Mouse (Mus musculus): ENCODE data around the gene Prph2. TPM values are rescaled to one million over a fixed set of nuclear protein-coding genes. Genes with fewer than 3 reads are reported as not detected.

Prph2 gene
- total RNA-seq, 2 experiments from 2014 or later, result not detected

DNA sequence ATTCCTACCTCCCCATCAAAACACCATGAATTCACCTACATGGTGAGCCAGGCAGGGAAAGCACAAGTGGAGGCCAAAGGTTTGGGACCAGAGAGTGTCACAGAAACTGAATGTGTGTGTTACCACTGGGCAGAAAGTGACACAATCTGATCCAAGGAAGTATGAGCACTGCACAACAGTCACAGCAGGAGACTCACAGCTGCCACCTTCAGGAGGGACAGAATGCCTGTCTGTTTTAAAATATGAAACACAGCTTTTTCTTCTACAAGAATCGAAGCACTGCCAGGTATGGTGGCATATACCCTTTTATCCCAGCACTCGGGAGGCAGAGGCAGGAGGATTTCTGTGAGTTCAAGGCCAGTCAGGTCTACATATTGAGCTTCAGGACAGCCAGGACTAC lies 47.8 kb downstream of the Prph2 start:
- ATAC-seq (ENCODE audit: poor library complexity, severe bottlenecking), result no peak

DNA sequence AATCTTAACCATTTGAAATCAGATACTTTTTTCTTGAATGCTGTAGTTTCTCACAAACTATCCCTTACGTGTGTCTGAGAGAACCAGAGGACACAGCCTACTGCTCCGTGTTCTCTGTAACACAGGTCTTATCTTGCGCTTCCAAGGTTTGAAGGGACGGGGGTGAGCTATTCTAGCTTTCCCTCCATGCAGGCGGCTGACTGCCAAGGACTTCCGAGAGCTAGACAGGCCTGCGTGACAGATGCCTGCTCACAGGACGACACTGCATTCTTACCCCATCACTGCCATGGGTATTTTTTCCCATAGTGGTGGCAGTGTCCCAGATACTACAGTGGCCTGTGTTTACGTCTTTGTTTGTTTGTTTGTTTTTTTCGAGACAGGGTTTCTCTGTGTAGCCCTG lies 50.0 kb downstream of the Prph2 start:
- ATAC-seq (ENCODE audit: poor library complexity, severe bottlenecking), result no peak

DNA sequence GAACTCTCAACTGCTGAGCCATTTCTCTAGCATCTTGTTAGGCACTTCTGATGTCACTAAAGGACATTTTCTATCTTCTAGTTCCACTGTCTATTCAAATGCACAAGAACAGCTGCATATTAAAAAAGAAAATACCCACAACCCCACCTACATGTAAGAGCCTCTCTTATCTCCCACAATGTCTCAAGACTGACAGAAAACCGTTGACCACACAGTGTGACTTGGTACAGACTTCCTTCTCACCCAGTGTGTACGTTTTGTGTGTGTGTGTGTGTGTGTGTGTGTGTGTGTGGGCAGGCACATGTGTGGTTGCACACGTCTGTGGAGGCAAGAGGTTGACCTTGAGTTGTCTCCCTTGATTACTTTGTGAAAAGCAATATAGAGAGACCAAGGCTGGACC lies 51.9 kb downstream of the Prph2 start:
- ATAC-seq (ENCODE audit: poor library complexity, severe bottlenecking), result peak; percentile 27; the same call in 1 of the 2 replicates

DNA sequence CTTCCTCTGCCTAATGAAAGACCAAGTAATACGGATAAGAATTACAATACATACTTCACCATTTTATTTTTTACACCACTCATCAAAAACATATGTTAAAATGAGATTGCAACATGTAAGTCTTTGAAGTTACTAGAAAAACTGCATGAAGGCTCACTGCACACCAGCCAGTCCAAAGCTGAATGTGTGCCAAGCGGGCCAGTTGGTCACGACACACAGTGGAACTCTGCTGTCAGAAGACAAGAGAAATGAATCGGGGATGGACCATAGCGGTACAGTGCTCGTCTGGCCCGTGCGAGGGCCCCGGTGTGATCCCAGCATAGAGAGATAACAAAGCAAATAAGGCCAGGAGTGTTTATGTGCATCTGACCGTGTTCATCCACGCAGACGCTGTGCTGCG lies 52.9 kb downstream of the Prph2 start:
- no peak for ATAC-seq (ENCODE audit: poor library complexity, severe bottlenecking)

DNA sequence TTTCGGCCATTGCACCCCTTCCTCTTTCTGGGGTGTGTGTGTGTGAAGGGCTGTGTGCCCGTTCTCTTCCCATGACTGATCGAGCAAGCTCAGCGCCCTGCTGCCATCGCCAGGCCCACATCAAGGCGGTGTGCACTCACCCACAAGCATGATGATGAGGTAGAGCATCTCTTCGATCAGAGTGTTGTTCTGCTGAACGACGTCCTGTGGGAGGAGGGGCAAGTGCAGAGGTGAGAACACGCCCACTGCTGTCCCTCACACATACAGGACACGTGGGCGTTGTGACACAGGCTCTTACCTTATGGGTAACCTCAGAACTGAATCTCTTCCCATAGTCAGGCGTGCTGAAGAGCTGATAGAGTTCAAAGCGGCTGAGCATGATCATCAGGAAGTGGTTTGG lies 56.6 kb downstream of the Prph2 start:
- ATAC-seq (ENCODE audit: poor library complexity, severe bottlenecking), result peak; percentile 60

DNA sequence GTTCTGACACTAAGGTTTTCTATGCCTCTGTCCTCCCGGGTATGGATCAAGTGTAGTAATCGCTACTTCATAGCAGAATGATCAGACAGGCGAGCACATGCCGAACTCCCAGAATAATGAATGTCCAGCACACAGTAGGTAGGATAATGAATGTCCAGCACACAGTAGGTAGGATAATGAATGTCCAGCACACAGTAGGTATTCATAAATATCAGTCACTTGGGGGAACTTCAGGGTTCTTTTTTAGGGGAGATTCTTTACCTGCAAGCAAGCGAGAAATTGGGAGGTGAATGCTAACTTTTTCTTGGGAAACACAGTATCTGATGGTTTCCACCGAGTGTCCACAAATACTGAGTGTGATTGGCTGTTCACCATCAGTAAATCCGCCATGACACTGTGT lies 62.3 kb downstream of the Prph2 start:
- no peak for ATAC-seq (ENCODE audit: poor library complexity, severe bottlenecking)

Other genes starting within 250 kb of the Prph2 start
- gene Rrp36, start 236.1 kb upstream of the Prph2 start, total RNA-seq (2015), result 9.6 and 10.6 TPM in 2 replicates
- gene Rrp36, start 236.1 kb upstream of the Prph2 start, total RNA-seq (2017), result 62.2 and 75.0 TPM in 2 replicates
- gene Mea1, start 231.7 kb upstream of the Prph2 start, total RNA-seq (2015), result 43.5 and 57.6 TPM in 2 replicates
- gene Mea1, start 231.7 kb upstream of the Prph2 start, total RNA-seq (2017), result 68.3 and 81.4 TPM in 2 replicates
- 27.0 and 32.0 TPM in 2 replicates for gene Klhdc3, start 229.5 kb upstream of the Prph2 start, total RNA-seq (2015)
- gene Klhdc3, start 229.5 kb upstream of the Prph2 start, total RNA-seq (2017), result 14.7 and 16.6 TPM in 2 replicates
- 22.8 and 24.4 TPM in 2 replicates for gene Ppp2r5d, start 205.3 kb upstream of the Prph2 start, total RNA-seq (2015)
- gene Ppp2r5d, start 205.3 kb upstream of the Prph2 start, total RNA-seq (2017), result 48.9 and 49.7 TPM in 2 replicates
- 7.6 and 8.1 TPM in 2 replicates for gene Pex6, start 199.0 kb upstream of the Prph2 start, total RNA-seq (2015)
- 8.1 and 9.7 TPM in 2 replicates for gene Pex6, start 199.0 kb upstream of the Prph2 start, total RNA-seq (2017)
- gene Gnmt, start 181.3 kb upstream of the Prph2 start, total RNA-seq (2015), result 0.80 and 1.9 TPM in 2 replicates
- gene Gnmt, start 181.3 kb upstream of the Prph2 start, total RNA-seq (2017), result 0.89 and 1.1 TPM in 2 replicates
- 35.6 and 39.6 TPM in 2 replicates for gene Cnpy3, start 158.2 kb upstream of the Prph2 start, total RNA-seq (2015)
- gene Cnpy3, start 158.2 kb upstream of the Prph2 start, total RNA-seq (2017), result 109 and 112 TPM in 2 replicates
- not detected in 2 replicates for gene Ptcra, start 146.7 kb upstream of the Prph2 start, total RNA-seq (2015)
- not detected in 2 replicates for gene Ptcra, start 146.7 kb upstream of the Prph2 start, total RNA-seq (2017)
- gene 2310039H08Rik, start 137.8 kb upstream of the Prph2 start, total RNA-seq (2015), result 8.1 and 8.8 TPM in 2 replicates
- gene 2310039H08Rik, start 137.8 kb upstream of the Prph2 start, total RNA-seq (2017), result 5.5 and 10.7 TPM in 2 replicates
- 57.4 and 63.0 TPM in 2 replicates for gene Rpl7l1, start 127.8 kb upstream of the Prph2 start, total RNA-seq (2015)
- gene Rpl7l1, start 127.8 kb upstream of the Prph2 start, total RNA-seq (2017), result 78.5 and 81.4 TPM in 2 replicates
- gene Bicral, start 52.0 kb upstream of the Prph2 start, total RNA-seq (2015), result 25.2 and 32.4 TPM in 2 replicates
- gene Bicral, start 52.0 kb upstream of the Prph2 start, total RNA-seq (2017), result 20.3 and 21.1 TPM in 2 replicates
- gene Tbcc, start 19.8 kb upstream of the Prph2 start, total RNA-seq (2015), result 8.6 and 13.5 TPM in 2 replicates
- gene Tbcc, start 19.8 kb upstream of the Prph2 start, total RNA-seq (2017), result 10.8 and 13.3 TPM in 2 replicates
- gene Ubr2, start 100.1 kb downstream of the Prph2 start, total RNA-seq (2015), result 37.4 and 38.2 TPM in 2 replicates
- 24.2 and 32.5 TPM in 2 replicates for gene Ubr2, start 100.1 kb downstream of the Prph2 start, total RNA-seq (2017)